Mouse (Mus musculus) Muller cell, postnatal 12 days (primary cell): ENCODE data around the gene Gm4559.
"Not testable (repeated sequence)": the region's sequence is repeated elsewhere in the genome, so short reads cannot be mapped to it uniquely, and the experiment has no call there.

Experiments used
- DNase-seq: peaks from one replicate; pipeline ENCODE4 v3.0.0-alpha.2; 2015; ENCODE audit errors: inconsistent ontology term

Gene Gm4559

GRCm38 (mm10) chr7:142278183-142278582 is 4.0 kb upstream of the Gm4559 start:
- DNase-seq = peak; percentile 34

- DNase-seq = not testable (repeated sequence)
These were observed 15.9 kb downstream of the Gm4559 start, which contains the start of gene Gm2431 for GRCm38 (mm10) chr7:142258254-142258653. Gm2431 (minus strand) TSS chr7:142258354.

DNA sequence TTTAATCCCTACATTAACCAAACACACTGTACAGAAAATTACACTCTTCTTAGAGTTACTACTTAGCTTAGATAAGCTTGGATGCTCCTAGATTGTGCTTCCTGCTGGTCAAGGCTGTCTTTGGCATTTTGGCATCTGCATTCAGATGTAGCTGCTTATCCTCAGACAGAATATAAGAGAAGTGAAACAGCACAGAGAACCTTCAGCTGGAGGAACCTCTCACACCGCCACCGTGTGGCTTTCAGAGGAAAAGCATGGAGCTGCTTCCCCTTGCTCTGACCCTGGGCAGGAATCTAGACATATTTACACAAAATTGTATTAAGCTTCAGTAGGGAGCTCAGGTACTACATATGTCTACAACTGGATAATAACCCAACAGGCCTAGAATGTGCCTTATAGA is 18.6 kb downstream of the Gm4559 start:
- DNase-seq = peak; percentile 17

GRCm38 (mm10) chr7:142249824-142250223 is 24.3 kb downstream of the Gm4559 start:
- DNase-seq = peak; percentile 16

DNA sequence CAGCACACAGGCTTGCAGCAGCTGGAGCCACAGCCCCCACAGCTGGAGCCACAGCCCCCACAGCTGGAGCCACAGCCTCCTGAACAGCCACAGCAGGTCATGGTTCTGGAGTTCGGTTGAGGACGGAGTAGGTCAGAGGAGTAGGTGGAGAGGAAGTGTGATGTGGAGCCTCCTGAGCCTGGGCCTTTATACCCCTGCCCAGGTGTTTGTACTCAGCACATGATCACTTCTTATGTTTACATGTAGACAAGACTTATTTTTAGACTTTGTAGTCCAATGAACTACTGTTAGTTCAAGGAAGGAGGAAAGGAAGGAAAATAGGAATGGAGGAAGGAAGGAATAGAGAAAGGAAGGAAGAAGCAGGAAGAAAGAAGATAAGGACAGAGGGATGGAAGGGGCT is 33.2 kb downstream of the Gm4559 start, which contains the start of gene Gm40460:
Gene Gm40460, minus strand, starts transcription at position 101 of the 400 bp plus-strand sequence.
- DNase-seq = no peak

- no peak for DNase-seq
These were observed 42.6 kb downstream of the Gm4559 start for GRCm38 (mm10) chr7:142231540-142231939.

DNA sequence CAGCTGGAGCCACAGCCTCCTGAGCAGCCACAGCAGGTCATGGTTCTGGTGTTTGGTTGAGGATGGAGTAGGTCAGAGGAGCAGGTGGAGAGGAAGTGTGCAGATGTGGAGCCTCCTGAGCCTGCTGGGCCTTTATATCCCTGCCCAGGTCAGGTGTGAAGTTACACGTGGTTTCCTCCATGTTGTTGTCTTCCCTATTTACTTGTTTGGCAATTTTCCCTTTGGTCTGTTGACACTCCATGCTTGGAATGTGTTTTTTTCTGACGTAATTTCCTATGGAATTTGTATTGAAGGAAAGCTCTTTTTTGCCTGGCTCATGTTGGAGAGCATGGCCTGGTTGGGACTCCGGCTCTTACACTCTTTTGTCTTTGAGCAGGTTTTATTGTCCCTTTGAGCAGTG is 44.3 kb downstream of the Gm4559 start, which contains the start of gene Krtap5-5:
Gene Krtap5-5, minus strand, starts transcription at position 101 of the 400 bp plus-strand sequence.
- DNase-seq = not testable (repeated sequence)

- no peak for DNase-seq
These were observed 49.6 kb downstream of the Gm4559 start for GRCm38 (mm10) chr7:142224518-142224917.
